Mouse (Mus musculus) intestine, embryonic 16.5 days (tissue): ENCODE measurements around the gene Ei24. TPM values are rescaled to one million over a fixed set of nuclear protein-coding genes. Genes with fewer than 3 reads are reported as not detected.

Experiments
- polyA plus RNA-seq: library from polyadenylated mRNA; unstranded; fragments of >200 nt; fragmentation: Nextera tagmentation; extraction: Ambion mirVana; gene quantifications from 2 replicates; pipeline ENCODE4 v1.2.1, GENCODE M21; 2015

Ei24 gene
- polyA plus RNA-seq, 1 experiment from 2014 or later, result 84.8 TPM

Other genes starting within 250 kb of the Ei24 start
- gene Gm17689, start 214.8 kb downstream of the Ei24 start, polyA plus RNA-seq, result not detected in 2 replicates
- not detected in 2 replicates for gene A630095E13Rik, start 154.0 kb downstream of the Ei24 start, polyA plus RNA-seq
- gene Acrv1, start 104.2 kb downstream of the Ei24 start, polyA plus RNA-seq, result not detected in 2 replicates
- 17.9 and 24.3 TPM in 2 replicates for gene Chek1, start 70.3 kb downstream of the Ei24 start, polyA plus RNA-seq
- gene Stt3a, start 29.7 kb downstream of the Ei24 start, polyA plus RNA-seq, result 323 and 324 TPM in 2 replicates
- 13.1 and 14.4 TPM in 2 replicates for gene Fez1, start 24.5 kb upstream of the Ei24 start, polyA plus RNA-seq